Mouse (Mus musculus) Patski (cell line): Measurements from ENCODE around the gene Myrf. TPM values are rescaled to one million over a fixed set of nuclear protein-coding genes. Genes with fewer than 3 reads are reported as not detected.

ENCODE experiments used
- ATAC-seq: fragments of 100-300 bp; one replicate; pipeline ENCODE4 v1.8.0; 2021
- CTCF ChIA-PET: fragments of 350-600 bp; sonication (Branson Sonifier 250); formaldehyde crosslinking; loops from one replicate; lab custom pipeline; 2022; ENCODE audit warnings: inconsistent platforms; lab: Charles Lee
- POLR2A ChIA-PET: fragments of 350-600 bp; sonication (Branson Sonifier 250); formaldehyde crosslinking; loops from one replicate; lab custom pipeline; 2022; ENCODE audit warnings: antibody characterized with exemption, inconsistent platforms; lab: Charles Lee
- DNase-seq: peaks from one replicate; pipeline ENCODE4 v3.0.0-alpha.2; 2011; ENCODE audit warnings: low read depth, low spot score
- H3K27me3 ChIP-seq: fragments of 371-371 bp; one replicate; pipeline ENCODE4 v1.5.1; 2021
- CTCF ChIP-seq: fragments of 100-300 bp; IDR thresholded peaks from one replicate; pipeline ENCODE4 v1.5.1; 2021
- in situ Hi-C: fragments of 300-500 bp; cut with MboI; formaldehyde crosslinking; loops from 3 replicates; pipeline ENCODE4 v1.11.1; 2018; ENCODE audit warnings: low pct_unique_long_range_greater_than_20kb, mixed read lengths
- polyA plus RNA-seq: library from polyadenylated mRNA; unstranded; gene quantifications from one replicate; pipeline ENCODE4 v1.2.3, GENCODE M21; 2021

The Myrf gene
- polyA plus RNA-seq, 1 experiment from 2014 or later, result 0.45 TPM

DNA sequence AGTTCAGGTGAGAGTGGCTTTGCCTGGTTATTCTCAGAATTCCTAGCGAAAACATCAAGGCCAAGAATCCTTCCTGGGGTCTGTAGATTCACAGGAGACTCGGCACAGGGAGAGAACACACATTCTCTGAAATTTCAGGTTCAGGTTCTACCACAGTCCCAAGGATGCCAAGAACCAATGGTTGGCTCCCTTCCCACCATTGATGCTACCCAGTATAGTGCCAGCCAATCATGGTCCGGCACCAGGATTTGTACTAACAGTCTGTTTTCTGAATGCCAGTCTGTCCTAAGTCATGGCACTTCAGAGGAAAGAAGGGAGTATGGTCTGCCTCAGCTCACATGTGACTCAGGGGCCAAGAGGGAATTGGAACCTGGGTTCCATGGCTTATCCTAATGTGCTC lies 54.7 kb downstream of the Myrf start:
- no peaks in the 10 kb centered on the region for H3K27me3 ChIP-seq
- ATAC-seq (no peak), DNase-seq (no peak)
- ChIA-PET CTCF (interaction anchor here (0.7 to 4.8 kb wide), 4 partner anchors 10 to 186 kb away, joined by 3 to 46 read pairs (median 4); no protein-coding TSS in a partner anchor), POLR2A (no interaction called here)
- TF ChIP-seq CTCF, result no peak
- in situ Hi-C loops, result no loop called here

DNA sequence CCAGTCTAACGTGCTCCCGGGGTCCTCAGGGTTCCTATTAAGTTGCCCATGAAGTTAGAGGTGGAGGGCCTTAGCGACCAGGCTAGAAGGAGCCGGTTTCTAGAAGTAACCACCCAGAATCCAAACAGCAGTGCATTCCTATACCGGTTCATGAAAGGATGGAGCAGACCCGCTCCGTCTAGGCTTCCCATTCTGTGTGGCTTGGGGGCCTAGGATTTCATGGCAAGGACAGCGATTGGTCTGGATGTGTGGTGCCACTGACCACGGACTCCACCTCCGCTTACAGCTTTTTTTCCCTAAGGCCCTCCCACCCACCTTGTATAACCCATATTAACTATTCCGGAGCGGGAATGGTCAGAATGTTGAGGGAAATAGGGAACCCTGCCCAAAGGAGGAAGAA lies 56.5 kb downstream of the Myrf start:
- TF ChIP-seq CTCF, result no peak
- no peaks in the 10 kb centered on the region for H3K27me3 ChIP-seq
- no peak for ATAC-seq
- no peak for DNase-seq
- in situ Hi-C loops, result loop anchor here (5.0 kb wide), 1 partner anchor 87 kb away; no protein-coding TSS in a partner anchor
- ChIA-PET CTCF (interaction anchor here (0.7 to 4.8 kb wide), 3 partner anchors 13 to 125 kb away, joined by 3 to 46 read pairs (median 10); no protein-coding TSS in a partner anchor), POLR2A (interaction anchor here (0.7 to 1.6 kb wide), 4 partner anchors 9 to 85 kb away, joined by 3 to 5 read pairs (median 3); no protein-coding TSS in a partner anchor)

DNA sequence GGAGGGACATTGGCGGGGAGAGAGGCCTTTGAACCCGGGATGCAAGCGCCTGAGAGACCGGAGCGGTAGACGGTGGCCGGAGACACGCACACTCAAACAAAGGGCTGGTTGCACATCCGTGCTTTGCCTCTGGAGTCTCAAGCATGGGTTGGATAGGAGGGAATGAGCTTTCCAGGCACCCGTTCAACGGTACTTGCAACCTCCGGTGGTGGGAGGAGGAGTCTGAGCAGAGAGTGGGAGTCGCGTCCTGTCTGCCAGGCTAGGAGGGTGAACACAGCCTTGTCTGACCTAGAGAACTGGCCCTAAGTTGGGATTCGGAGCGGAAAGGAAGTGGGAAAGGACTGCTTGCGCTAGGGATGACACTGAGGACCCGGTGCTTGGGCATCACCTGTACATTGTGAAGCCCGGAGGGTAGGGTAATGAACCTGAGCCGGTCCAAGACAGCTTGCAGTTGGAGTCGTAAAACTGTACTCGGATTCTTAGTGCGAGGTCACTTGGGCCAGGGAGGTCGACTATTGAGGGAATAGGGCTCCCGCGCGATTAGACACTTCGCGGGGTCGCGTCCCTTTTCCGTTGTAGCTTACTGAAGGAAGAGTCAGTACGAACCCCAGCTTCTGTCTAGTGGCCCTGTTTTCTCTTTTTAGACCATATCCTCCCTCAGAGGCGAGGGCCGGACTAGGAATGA lies 57.1 kb downstream of the Myrf start:
- POLR2A ChIA-PET, result interaction anchor here (0.7 to 1.8 kb wide), 6 partner anchors 12 to 87 kb away, joined by 3 to 7 read pairs (median 4); no protein-coding TSS in a partner anchor
- no peaks in the 10 kb centered on the region for H3K27me3 ChIP-seq
- no peak for DNase-seq
- CTCF ChIA-PET, result interaction anchor here (0.7 to 4.8 kb wide), 14 partner anchors 9 to 143 kb away, joined by 3 to 46 read pairs (median 5); partner anchors contain the start of gene Fads2
- in situ Hi-C loops, result loop anchor here (5.0 kb wide), 1 partner anchor 86 kb away; no protein-coding TSS in a partner anchor
- ATAC-seq, result peak; percentile 71
- TF ChIP-seq CTCF, result no peak

DNA sequence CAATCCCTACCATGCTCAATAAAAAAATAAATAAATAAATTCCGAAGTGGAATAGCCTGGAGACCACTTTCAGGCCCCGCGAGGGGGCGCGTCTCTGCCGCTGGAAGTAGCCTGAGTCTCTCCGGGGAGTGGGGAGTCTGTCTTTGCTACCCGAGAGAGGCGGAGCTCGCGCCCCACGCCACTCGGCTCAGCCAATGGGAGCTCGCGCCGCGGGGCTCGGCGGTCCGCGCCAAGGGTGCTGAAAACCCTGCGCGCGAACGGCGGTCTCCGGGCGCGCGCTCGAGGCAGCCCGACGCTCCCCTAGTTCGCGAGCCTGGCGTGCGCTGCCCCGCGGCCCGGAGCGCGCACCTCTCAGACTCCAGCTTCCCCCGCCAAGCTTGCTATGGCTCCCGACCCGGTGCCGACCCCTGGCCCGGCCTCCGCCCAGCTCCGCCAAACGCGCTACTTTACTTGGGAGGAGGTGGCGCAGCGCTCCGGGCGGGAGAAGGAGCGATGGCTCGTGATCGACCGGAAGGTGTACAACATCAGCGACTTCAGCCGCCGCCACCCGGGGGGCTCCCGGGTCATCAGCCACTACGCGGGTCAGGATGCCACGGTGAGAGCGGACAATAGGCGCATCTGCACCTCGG lies 57.8 kb downstream of the Myrf start, which contains the start of gene Fads1:
Gene Fads1, plus strand, starts transcription at position 219 of the 629 bp plus-strand sequence.
- ATAC-seq, result peak; percentile 90
- in situ Hi-C loops, result loop anchor here (5.0 kb wide), 1 partner anchor 85 kb away; no protein-coding TSS in a partner anchor

DNA sequence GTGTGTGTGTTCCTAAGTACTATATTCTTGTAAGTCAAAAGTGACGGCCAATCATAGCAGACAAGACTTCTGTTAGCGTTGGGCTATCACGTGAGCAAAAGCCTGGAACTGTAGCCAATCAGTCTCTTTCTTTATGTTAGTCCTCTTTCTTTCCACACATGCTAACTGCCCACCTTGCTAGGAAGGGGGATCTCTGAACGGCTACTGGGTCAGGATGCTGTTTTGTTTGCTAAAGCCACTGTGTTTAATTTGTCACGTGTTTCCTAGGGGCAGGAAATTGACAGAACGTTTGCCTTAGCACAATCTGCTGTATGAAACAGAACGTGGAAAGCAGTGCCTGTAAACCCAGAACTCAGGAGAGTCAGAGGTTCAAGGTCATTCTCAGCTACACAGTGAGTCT lies 58.4 kb downstream of the Myrf start:
- in situ Hi-C loops, result loop anchor here (5.0 kb wide), 1 partner anchor 85 kb away; no protein-coding TSS in a partner anchor
- POLR2A ChIA-PET, result interaction anchor here (0.7 to 1.8 kb wide), 3 partner anchors 25 to 79 kb away, joined by 3 to 7 read pairs (median 3); no protein-coding TSS in a partner anchor
- DNase-seq, result no peak
- H3K27me3 ChIP-seq, result no peaks in the 10 kb centered on the region
- ATAC-seq, result no peak
- CTCF ChIA-PET, result interaction anchor here (0.8 to 4.8 kb wide), 14 partner anchors 10 to 143 kb away, joined by 3 to 46 read pairs (median 4); partner anchors contain the start of gene Fads2
- no peak for TF ChIP-seq CTCF

More for the DNA sequence above, 57.8 kb downstream of the Myrf start, which contains the start of gene Fads1:
- H3K27me3 ChIP-seq, result no peaks in the 10 kb centered on the region
- no peak for DNase-seq
- peak; percentile 94 for TF ChIP-seq CTCF
- ChIA-PET POLR2A (interaction anchor here (0.6 to 1.8 kb wide), 9 partner anchors 12 to 242 kb away, joined by 3 to 7 read pairs (median 3); no protein-coding TSS in a partner anchor), CTCF (interaction anchor here (0.8 to 4.8 kb wide), 14 partner anchors 9 to 144 kb away, joined by 3 to 46 read pairs (median 5); partner anchors contain the start of gene Fads2)

DNA sequence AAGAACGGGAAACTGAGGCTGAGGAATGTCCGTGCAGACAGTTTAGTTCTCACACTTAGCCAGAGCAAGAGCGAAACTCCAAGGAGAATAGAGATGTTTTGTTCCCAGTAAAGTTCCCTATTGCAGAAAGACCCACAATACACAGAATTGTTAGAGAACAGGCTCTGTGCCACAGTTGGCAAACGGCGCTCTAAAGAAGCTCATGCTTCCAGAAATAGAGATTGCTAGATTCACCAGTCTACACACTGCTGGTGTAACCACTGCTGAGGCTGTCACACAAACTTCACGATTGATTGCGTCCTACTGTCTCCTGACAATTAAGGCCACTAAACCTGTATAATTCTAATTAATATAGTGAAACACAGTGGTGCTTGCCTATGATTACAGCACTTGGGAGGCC lies 59.3 kb downstream of the Myrf start:
- in situ Hi-C loops, result loop anchor here (5.0 kb wide), 1 partner anchor 84 kb away; no protein-coding TSS in a partner anchor
- POLR2A ChIA-PET, result no interaction called here
- CTCF ChIA-PET, result interaction anchor here (1.1 to 4.8 kb wide), 4 partner anchors 11 to 142 kb away, joined by 3 to 46 read pairs (median 7); no protein-coding TSS in a partner anchor
- DNase-seq (no peak), ATAC-seq (no peak)
- TF ChIP-seq CTCF, result no peak
- no peaks in the 10 kb centered on the region for H3K27me3 ChIP-seq

DNA sequence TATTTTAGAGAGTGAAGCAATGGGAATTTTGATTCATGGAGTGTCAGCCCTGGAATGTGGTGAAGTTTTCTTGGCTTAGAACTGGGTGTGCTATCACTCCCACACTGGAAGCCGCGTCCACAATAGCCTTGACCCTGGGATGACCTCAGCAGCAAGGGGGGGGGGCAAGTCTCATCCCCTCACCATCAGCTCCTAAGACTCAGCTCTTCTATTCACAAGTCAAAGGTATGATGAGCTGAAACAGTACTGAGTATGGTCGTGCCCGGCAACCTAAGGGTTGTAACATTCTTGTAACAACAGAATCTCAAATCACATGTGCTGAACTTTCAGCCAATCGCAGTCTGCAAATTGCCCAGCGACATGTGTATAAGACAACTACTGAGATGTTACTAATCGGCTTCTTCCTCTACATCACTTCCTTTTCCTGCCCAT lies 63.6 kb downstream of the Myrf start:
- ATAC-seq (no peak), DNase-seq (no peak)
- in situ Hi-C loops, result no loop called here
- ChIA-PET CTCF (interaction anchor here (1.0 to 1.4 kb wide), 4 partner anchors 10 to 77 kb away, joined by 3 to 4 read pairs (median 3); no protein-coding TSS in a partner anchor), POLR2A (no interaction called here)
- TF ChIP-seq CTCF, result no peak
- H3K27me3 ChIP-seq, result no peaks in the 10 kb centered on the region

DNA sequence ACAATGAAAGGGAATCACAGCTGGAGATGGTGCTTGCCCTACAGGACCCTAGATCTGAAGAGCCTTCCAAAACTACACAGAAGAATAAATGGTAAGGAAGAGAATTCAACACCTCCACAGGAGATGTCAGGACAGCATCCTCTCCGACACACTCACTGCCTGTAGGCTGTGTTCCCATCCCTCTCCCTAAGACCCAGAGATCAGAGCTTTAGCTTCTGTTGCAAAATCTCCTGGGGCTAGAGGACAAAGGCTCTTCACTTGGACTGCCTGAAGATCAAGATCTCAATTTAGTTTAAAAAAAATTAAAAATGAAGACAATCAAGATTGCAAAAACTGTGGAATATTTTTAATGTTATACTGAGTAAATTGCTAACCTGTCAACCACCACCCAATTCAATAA lies 64.1 kb downstream of the Myrf start:
- in situ Hi-C loops, result no loop called here
- ChIA-PET POLR2A (no interaction called here), CTCF (interaction anchor here (1.0 to 1.4 kb wide), 4 partner anchors 11 to 97 kb away, joined by 3 read pairs; no protein-coding TSS in a partner anchor)
- no peak for TF ChIP-seq CTCF
- no peaks in the 10 kb centered on the region for H3K27me3 ChIP-seq
- ATAC-seq, result no peak
- no peak for DNase-seq

DNA sequence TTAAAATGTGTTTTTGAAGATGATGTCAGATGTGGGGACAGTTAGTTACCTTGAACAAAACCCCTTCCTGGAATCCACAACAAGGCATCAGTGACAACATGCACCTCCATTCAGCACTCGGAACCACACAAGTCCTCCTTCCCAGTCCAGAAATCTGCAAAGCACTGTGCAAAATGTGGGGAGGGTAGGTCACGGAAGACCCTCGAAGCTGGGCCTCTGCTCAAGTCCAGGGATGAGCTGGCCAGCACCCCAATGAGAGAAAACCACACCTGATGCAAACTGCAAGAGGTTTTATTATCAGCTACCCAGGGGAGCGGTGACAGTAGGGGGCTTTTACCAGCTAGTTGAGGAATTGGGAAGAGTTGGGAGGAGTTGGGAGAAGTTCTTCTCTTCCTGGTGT lies 65.6 kb downstream of the Myrf start:
- no peak for TF ChIP-seq CTCF
- no peaks in the 10 kb centered on the region for H3K27me3 ChIP-seq
- ChIA-PET CTCF (interaction anchor here (1.0 to 1.6 kb wide), 2 partner anchors 10 to 16 kb away, joined by 4 to 5 read pairs; no protein-coding TSS in a partner anchor), POLR2A (interaction anchor here (0.7 kb wide), 1 partner anchor 79 kb away, joined by 3 read pairs; no protein-coding TSS in a partner anchor)
- in situ Hi-C loops, result no loop called here
- ATAC-seq, result no peak
- no peak for DNase-seq
